Mouse (Mus musculus) testis, postnatal 14 days (tissue): ENCODE measurements around the gene Ap3b1.
A peak's percentile ranks its signal among the peaks of the same experiment; 100 is the strongest.

Experiments
- DNase-seq: peaks from one replicate; pipeline ENCODE4 v3.0.0; 2021; ENCODE audit warnings: low spot score

Ap3b1 gene

DNA sequence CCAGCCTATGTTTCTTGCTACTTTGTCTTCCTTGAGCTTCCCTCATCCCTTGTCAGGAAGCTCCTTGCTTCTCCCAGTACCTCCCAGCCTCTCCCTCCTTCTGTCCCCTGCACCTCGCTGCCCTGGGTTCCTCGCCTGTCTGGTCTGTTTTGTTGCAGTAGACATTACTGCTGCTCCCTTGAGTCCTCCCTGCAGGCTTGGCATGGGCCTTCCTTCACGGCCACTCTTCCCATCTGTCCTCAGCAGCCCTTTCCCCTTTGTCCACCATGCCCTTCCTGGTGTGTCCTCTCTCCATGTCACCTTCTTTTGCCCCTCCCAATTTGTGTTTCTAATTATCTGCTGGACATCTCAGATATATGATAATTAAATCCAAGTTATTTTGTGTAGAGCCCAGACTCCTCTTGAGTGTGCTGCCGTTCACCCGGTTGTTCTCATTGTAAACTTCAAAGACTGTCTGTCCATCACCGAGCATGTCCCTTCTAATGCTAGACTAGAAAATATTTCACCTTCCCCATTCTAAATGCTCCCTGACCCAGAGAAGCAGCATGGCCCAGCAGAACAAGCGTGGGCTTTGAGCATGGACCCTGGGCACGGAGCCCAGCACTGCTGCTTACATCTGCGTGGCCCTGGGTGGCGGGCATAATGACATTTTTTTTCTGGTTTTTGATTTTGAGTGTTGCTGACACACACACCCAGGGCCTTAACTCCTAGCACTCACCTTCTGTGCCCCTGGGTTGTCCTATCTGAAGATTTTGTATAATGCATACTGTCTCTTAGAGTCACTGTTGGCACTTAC, 181.3 kb downstream of the Ap3b1 start:
- DNase-seq = no peak

DNA sequence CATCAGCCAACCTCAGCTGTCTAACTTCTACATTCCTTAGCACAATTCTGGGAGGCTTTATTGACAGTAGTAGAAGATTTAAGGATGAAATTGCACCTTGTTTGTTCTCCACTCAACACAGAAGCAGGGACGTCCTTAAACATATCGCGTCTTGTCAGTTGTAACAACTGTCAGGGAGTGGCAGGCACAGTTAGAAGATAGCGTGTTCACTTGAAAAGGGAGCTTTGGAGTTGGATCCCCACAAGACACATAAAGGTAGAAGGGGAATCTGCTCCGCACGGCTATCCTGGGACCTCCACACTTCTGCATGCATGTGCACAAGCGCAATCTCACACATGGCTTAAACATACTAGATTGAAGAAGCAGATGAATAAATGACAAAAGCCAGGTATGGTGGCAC, 183.3 kb downstream of the Ap3b1 start:
- DNase-seq = no peak

DNA sequence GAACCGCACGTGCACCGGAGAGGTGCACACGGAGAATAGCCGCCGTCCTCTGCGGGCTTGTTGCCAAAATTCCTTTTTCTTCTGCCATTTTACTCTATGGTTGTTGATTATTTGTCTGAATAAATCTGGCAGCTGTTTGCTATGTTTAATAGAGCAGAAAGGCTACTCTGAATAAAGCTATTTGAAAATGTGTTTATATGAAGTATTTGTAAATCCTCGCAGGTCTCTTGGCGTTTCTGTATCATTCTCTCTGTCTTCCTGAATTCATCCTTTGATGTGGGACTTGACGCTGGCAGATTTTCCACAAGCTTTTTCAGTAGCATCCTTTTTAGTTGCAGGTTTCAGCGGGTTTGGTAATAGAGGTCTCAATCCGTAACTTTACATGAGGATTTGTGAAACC, 185.5 kb downstream of the Ap3b1 start:
- DNase-seq = no peak

DNA sequence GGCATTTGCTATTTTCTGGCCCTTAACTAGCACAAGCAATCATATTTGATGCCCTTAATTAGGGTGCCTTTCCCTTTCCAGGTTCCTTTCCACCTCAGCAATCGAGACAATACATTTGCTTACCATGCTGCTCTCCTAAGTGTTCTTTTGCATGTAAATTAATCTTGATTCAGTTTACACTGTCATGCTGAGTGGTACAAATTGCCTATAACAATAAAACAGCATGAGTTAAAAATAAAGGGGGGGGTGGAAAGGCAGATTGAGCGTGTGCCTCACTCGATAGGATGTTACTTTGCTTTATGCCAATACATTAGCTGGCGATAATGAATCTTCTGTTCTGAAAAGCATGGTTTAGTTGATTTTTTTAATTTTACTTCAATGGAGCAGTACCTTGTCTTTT, 187.0 kb downstream of the Ap3b1 start:
- no peak for DNase-seq

GRCm38 (mm10) chr13:94546246-94546645, 187.5 kb downstream of the Ap3b1 start:
- no peak for DNase-seq

DNA sequence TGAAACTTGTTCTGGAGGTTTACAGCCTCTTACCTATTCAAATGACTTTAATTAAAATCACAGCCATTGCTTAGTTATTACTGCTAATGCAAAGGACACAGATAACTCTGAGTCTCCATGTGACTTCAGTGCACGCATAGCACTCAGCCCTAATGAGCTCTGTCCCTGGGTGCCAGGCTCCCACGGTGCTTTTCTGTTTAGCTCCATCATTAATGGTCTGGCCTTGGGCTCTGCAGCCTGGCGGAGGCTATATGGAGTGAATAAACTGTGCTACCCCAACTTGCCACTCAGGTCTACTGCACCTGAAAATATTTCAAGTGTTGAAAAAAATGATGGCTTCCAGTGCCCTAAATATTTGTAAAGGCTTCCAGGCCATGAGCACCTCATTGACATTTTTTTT, 190.8 kb downstream of the Ap3b1 start:
- DNase-seq = no peak

DNA sequence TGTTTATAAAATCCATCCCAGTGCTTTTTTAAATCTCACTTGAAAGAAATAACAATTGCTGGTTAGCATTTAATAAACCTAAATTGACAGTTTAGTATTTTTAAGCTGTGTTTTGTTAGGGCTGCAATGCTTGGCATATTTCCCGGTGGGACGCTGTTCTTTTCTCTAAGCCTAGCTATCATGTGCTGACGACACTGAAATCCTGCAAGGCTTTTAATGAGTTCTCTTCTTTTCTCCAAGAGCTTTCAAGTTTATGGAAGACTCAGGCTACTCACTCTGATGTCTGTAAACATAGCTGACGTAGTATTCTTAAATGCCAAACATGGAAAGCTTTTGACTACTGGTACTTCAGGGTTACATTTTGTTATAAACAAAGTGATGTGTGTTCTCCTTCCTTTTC, 191.3 kb downstream of the Ap3b1 start:
- no peak for DNase-seq

GRCm38 (mm10) chr13:94560011-94560410, 201.3 kb downstream of the Ap3b1 start:
- DNase-seq = peak; percentile 52

GRCm38 (mm10) chr13:94560878-94561277, 202.1 kb downstream of the Ap3b1 start:
- DNase-seq = no peak

DNA sequence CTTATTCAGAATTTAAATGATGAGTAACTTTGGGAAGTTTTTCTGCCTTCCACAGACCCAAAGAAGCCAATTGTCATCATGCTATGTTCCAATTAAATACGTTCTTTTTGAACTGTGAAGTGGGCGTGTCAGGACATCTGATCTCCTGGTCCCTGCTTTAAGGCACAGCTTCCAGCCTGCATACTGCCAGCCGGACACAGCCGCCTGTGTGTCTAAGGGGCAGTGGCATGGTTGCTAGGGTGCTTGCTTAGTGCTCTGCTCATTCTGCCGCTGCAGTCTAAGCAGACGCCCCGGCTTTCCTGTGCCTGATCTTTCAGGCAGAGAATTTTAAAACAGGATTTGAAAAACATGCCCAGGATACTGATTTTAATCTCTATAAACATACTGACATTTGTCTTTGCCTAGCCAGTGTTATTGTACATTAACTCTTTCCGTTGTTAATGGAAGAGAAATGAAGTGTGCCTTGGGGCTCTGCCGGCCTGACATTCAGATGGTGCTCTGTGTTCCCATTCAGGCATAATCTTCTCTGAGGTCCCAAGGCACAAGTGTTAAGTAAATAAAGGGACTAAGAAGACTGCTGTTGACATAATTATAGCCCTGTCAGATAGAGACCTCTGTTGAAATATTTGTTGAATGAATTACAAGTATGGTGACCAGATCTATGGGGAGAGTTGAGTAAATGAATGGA, 204.0 kb downstream of the Ap3b1 start:
- no peak for DNase-seq

DNA sequence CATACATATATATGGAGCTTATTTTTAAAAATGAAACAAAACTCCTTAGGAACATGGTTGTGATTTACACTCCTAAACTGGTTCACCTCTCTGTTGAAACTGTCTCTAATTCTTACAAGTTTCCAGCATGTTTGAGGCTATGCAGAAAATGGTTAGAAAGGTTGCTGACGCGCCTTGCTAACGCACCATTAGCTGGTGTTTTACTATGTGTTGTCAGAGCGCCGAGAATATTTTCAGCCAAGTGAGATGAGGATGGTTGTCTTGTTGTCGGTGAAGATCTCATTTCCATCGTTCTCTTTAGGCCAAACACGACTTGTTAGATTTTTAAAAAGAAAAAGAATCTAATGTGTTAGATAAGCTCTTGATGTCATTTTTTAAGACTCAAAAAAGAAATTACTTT, 205.1 kb downstream of the Ap3b1 start:
- DNase-seq = no peak

GRCm38 (mm10) chr13:94564351-94564994, 205.7 kb downstream of the Ap3b1 start:
- DNase-seq = no peak

- no peak for DNase-seq
These were observed 206.4 kb downstream of the Ap3b1 start for GRCm38 (mm10) chr13:94565176-94565575.

GRCm38 (mm10) chr13:94565616-94566015, 206.9 kb downstream of the Ap3b1 start:
- DNase-seq = no peak

GRCm38 (mm10) chr13:94567739-94568138, 209.0 kb downstream of the Ap3b1 start:
- no peak for DNase-seq

- DNase-seq = no peak
These were observed 212.2 kb downstream of the Ap3b1 start for GRCm38 (mm10) chr13:94571001-94571400.

- no peak for DNase-seq
These were observed 214.6 kb downstream of the Ap3b1 start for GRCm38 (mm10) chr13:94573356-94573755.

- no peak for DNase-seq
These were observed 215.1 kb downstream of the Ap3b1 start for GRCm38 (mm10) chr13:94573833-94574232.

DNA sequence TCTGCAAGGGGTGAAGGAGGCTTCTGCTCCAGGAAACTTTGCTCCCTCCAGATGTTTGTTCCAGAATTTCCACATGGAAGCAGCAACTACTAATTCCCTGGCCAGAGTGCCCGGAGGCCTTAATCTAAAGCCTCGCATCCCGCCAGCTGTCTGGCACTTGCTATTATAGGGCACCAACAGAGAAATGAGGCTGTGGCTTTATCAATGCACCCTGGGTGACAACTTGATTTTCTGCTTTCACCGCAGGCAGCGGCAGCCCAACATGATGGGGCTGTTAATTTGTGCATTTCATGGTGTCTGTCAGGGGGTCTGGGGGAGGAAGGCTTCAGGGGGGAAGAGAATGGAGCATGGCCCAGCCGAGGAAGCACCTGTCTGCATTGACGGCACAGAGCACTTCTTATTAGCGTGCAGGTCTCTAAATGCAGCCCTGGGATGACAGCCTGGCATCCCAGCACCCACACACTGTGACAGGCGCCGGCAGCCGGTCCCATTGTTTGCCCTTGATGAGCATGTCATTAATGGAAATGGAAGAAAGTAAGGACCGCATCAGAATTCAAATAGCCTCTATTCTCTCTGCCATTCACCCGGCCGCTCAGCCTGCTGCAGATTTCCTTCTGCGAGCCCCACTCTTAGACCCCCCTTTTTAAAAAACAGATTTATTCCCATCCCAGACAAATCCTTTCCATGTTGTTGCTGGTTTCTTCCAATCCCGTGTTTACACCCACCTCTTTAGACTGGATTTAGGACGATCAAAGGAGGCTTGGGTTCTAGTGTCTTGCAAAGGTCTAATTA, 217.0 kb downstream of the Ap3b1 start:
- DNase-seq = no peak

- no peak for DNase-seq
These were observed 217.8 kb downstream of the Ap3b1 start for GRCm38 (mm10) chr13:94576399-94577176.

DNA sequence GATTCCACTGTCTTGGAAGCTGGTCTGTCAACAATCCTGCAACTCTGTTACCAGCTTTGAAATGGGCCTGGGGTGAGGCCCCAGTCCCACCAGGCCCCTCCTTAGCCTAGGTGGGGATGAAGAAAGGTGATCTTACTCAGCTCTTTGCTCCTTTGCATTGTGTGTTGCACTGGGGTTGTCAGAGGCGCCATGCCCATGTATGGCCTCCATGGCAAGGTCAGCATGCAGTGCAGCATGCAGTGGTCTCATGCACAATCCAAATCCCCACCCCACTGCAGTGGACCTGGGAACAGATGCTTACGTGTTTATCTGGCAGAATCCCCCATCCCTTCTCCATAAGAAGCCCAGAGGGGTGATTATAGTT, 218.4 kb downstream of the Ap3b1 start:
- DNase-seq = no peak

GRCm38 (mm10) chr13:94595289-94595688, 236.5 kb downstream of the Ap3b1 start:
- no peak for DNase-seq
